Mouse (Mus musculus): ENCODE results near the gene Tnrc6b.
"Not testable (repeated sequence)": the region's sequence is repeated elsewhere in the genome, so short reads cannot be mapped to it uniquely, and the experiment has no call there.

The Tnrc6b gene

DNA sequence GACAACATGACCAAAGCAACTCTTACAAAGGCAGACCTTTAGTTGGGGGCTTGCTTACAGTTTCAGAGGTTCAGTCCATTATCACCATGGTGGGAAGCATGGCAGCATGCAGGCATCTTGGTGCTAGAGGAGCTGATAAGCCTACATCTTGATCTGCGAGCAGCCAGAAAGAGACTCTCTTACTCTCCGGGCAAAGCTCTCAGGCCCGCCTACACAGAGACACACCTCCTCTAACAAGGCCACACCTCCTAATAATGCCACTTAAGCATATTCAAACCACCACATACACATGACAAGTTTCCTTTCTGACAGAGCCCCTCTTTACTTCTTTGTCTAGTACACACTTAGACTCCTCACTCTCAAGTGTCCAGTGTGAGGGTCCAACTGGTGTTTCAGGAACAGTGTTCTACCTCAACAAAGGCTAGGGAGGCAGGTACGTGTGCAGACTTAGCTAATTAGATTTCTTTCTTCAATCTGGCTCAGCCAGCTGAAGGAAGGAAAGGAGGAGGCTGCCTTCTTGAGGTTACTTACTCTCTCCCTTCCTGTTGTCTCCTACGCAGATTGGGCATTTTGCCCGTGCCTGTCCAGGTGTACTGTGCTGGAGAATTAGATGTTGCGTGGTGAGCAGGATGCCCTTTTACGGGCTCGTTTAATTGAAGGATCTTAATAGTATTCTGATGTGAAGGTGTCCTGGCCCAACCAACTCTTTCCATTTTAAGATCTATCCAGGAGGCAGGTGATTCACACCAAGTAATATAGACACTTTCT, 128.7 kb downstream of the Tnrc6b start:
- no peak for DNase-seq (ENCODE audit: extremely low spot score, low spot score)

GRCm38 (mm10) chr15:80844262-80844661, 133.1 kb downstream of the Tnrc6b start:
- no peak for DNase-seq (ENCODE audit: extremely low spot score, low spot score)

- DNase-seq (ENCODE audit: extremely low spot score, low spot score): no peak
Observed at GRCm38 (mm10) chr15:80844926-80845325, 133.8 kb downstream of the Tnrc6b start.

DNA sequence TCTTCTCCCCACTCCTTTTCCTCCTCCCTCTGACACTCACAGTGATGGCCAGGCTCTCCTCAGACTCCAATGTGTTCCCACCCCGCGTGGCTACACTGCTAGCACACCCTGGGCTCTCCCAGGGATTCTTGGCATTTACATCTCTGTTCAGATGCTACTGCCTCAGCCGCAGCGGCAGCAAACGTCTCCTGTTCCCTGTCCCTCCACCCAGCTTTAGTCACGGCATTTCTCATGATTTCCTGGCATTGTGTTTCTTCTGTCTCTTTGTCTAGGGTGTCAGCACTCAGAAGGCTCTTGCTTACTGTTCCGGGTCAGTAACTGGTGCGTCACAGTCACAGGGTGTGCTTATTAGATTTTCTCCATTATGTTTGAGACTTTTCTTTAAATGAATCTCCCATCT, 138.9 kb downstream of the Tnrc6b start:
- no peak for DNase-seq (ENCODE audit: extremely low spot score, low spot score)

- DNase-seq (ENCODE audit: extremely low spot score, low spot score): no peak
Observed at GRCm38 (mm10) chr15:80850682-80851475, 139.8 kb downstream of the Tnrc6b start.

- no peak for DNase-seq (ENCODE audit: extremely low spot score, low spot score)
Observed at GRCm38 (mm10) chr15:80852122-80852521, 141.0 kb downstream of the Tnrc6b start.

DNA sequence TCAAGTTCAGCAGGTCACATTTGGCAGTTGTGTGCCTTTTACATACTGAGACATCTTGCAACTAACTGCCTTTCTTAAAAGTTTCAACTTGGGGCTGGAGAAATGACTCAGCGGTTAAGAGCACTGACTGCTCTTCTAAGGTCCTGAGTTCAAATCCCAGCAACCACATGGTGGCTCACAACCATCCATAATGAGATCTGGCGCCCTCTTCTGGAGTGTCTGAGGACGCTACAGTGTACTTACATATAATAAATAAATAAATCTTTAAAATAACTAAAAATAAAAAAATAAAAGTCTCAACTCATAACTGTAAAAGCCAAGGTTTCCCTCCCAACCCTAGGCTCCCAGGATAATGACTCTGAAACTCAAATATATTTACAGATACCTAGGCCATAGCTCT, 141.4 kb downstream of the Tnrc6b start:
- not testable (repeated sequence) for DNase-seq (ENCODE audit: extremely low spot score, low spot score)

DNA sequence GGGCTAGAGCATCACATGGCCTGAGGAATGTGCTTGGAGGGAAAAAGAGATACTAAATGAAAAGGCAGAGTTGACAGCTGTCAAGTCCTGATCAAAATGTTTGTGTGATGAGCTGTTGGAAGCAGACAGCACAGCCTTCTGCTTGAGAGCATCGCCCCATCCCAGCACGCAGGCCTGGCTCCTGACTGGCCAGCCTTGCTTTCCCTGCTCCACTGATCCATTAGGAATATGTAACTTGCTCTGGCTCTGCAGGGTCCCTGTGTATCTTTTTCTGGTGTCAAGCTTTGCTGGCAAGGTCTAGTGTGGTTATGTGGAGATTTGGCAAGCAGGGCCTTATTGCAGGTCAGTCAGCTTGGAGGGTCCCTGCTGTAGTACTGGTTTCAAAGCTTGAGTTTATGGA, 148.3 kb downstream of the Tnrc6b start:
- no peak for DNase-seq (ENCODE audit: extremely low spot score, low spot score)

DNA sequence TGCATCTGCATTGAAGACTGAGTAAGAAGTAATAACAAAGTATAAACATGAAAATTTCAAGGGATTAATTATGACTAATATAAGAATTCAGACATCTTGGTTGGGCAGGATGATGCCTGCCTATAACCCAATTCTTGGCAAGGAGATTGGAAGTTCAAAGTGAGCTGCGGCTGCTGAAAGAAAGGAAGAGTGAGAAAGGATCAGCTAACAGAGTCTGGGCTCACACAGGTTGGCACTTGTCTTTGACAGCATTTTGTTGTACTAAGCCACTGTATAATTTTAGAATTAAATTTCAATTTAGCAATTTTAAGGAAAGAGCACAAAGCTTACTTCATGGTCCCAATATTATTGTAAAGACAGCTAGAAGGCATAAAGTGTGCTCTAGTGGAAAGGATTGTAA, 150.2 kb downstream of the Tnrc6b start:
- no peak for DNase-seq (ENCODE audit: extremely low spot score, low spot score)

DNA sequence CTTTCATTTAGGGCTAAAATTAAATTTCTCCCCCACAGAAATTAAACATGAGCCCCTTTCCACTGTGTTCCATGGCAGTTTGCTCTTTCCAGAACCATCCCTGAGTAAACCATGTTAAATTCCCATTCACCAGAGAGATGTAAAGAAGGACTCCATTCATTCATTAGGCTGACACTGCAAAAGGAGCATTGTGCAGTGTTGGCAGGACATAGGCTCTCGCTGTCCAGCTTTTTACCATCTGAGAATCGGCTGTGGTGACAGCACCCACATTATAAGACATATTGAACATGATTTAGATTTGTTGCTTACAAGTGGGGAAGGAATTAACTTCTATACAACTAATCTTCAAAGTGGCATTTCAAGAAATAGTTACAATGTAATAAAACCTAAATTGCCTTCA, 150.9 kb downstream of the Tnrc6b start:
- no peak for DNase-seq (ENCODE audit: extremely low spot score, low spot score)

- not testable (repeated sequence) for DNase-seq (ENCODE audit: extremely low spot score, low spot score)
Observed at GRCm38 (mm10) chr15:80868603-80869002, 157.5 kb downstream of the Tnrc6b start.

- no peak for DNase-seq (ENCODE audit: extremely low spot score, low spot score)
Observed at GRCm38 (mm10) chr15:80874726-80875125, 163.6 kb downstream of the Tnrc6b start.

- no peak for DNase-seq (ENCODE audit: extremely low spot score, low spot score)
Observed at GRCm38 (mm10) chr15:80876231-80876630, 165.1 kb downstream of the Tnrc6b start.

DNA sequence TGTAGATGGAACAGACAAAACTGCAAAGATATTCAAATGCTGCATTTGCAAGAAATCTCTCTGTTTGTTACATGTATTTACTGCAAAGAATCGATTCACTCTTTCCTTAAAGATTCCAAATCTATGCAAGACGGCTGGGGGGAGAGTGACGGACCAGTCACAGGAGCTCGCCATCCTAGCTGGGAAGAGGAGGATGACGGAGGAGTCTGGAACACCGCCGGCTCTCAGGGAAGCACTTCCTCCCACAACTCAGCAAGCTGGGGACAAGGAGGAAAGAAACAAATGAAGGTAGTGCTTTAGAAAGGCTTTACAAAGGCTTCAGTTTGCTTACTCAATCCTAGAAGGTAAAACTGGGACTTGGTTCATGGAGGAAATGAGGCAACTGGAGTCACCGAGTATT, 173.0 kb downstream of the Tnrc6b start:
- DNase-seq (ENCODE audit: extremely low spot score, low spot score): no peak

- DNase-seq (ENCODE audit: extremely low spot score, low spot score): no peak
Observed at GRCm38 (mm10) chr15:80886361-80887156, 175.4 kb downstream of the Tnrc6b start.

- DNase-seq (ENCODE audit: extremely low spot score, low spot score): no peak
Observed at GRCm38 (mm10) chr15:80892341-80892740, 181.2 kb downstream of the Tnrc6b start.

GRCm38 (mm10) chr15:80896741-80897140, 185.6 kb downstream of the Tnrc6b start:
- DNase-seq (ENCODE audit: extremely low spot score, low spot score): no peak

DNA sequence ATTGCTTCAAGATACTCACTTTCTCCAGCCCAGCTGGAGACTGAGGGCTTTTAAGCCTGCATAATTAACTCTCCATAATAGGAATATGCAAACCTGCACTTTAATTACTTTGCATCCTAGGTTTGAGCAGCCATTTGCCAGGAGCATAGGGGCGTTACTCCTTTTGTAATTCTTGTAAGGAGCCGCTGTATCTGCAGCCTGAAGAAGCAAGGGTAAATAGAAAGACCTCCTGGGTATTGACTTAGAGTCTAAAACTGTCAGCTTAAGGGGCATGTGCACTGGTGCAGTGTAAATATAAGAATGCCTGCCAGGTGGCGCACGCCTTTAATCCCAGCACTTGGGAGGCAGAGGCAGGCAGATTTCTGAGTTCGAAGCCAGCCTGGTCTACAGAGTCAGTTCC, 186.8 kb downstream of the Tnrc6b start:
- DNase-seq (ENCODE audit: extremely low spot score, low spot score): no peak

DNA sequence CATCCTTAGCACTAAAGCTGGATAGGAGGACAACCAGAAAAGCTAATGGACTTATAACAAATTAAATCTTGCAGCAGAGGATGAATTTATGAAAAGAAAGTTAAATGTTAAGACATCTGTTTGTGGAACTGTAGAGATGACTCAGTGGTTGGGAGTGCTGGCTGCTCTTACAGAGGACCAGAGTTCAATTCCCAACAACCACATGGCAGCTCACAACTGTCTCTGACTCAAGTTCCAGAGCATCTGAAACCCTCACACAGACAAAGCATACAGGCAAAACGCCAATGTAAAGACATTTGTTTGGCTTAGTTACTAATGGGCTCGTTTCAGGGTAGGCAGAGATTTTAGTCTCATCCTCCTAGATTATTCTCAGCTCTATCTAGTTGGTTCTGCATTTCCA, 188.7 kb downstream of the Tnrc6b start:
- DNase-seq (ENCODE audit: extremely low spot score, low spot score): no peak

GRCm38 (mm10) chr15:80901806-80902513, 190.8 kb downstream of the Tnrc6b start:
- DNase-seq (ENCODE audit: extremely low spot score, low spot score): no peak

GRCm38 (mm10) chr15:80904776-80905175, 193.7 kb downstream of the Tnrc6b start:
- not testable (repeated sequence) for DNase-seq (ENCODE audit: extremely low spot score, low spot score)
